In genomic region chr14:103777386-103777785, GRCm38 (mm10) we compare ENCODE assay signal across 15 mouse cellular contexts.
DNase-seq lines count a peak whose midpoint lies in the region; ATAC-seq and TF ChIP-seq lines count a peak whose summit lies in the region.
"Had no signal": no experiment of that assay in that cellular context is flagged by ENCODE, and none has a peak within 500 bp of the region (broad histone marks: within the 10 kb centered on the region; RNA-seq: fewer than 3 reads in every experiment).

No protein-coding gene starts in this region.

- peak overlapping the region; percentile 57; the same call in 1 of the 2 replicates for H3K4me2 ChIP-seq in kidney, postnatal 0 days (ENCODE audit: low read length)
- H3K4me2 ChIP-seq in kidney, embryonic 16.5 days (replicated peaks; ENCODE audit: low read depth, low read length), result no peak overlapping the region
- no peak overlapping the region for H3K4me2 ChIP-seq in forebrain, postnatal 0 days (ENCODE audit: low read depth)
- no peak overlapping the region for H3K4me2 ChIP-seq in midbrain, embryonic 12.5 days (replicated peaks)
- H3K4me2 ChIP-seq in stomach, embryonic 16.5 days (ENCODE audit: low read depth, low read length), result no peak overlapping the region

- WGBS in kidney, postnatal 0 days, result 62% methylated on average over 4 of the region's 4 CpGs
- WGBS in kidney, embryonic 16.5 days, result 64% methylated on average over 4 of the region's 4 CpGs
- WGBS in forebrain, postnatal 0 days, result 33% methylated on average over 4 of the region's 4 CpGs
- 24% methylated on average over 4 of the region's 4 CpGs for WGBS in midbrain, embryonic 12.5 days
- 63% methylated on average over 4 of the region's 4 CpGs for WGBS in stomach, embryonic 16.5 days

- H3K9me3 ChIP-seq in kidney, postnatal 0 days (replicated peaks; ENCODE audit: low read length), result no peaks in the 10 kb centered on the region
- H3K9me3 ChIP-seq in kidney, embryonic 16.5 days (ENCODE audit: low read length), result no peaks in the 10 kb centered on the region
- H3K9me3 ChIP-seq in forebrain, postnatal 0 days (ENCODE audit: low read length), result no peaks in the 10 kb centered on the region
- peaks cover 4% of the 10 kb centered on the region; the same call in 1 of the 2 replicates for H3K9me3 ChIP-seq in midbrain, embryonic 12.5 days
- no peaks in the 10 kb centered on the region for H3K9me3 ChIP-seq in stomach, embryonic 16.5 days (replicated peaks; ENCODE audit: control insufficient read depth, low read length)
- H3K9me3 ChIP-seq: embryonic facial prominence, embryonic 13.5 days; limb, embryonic 13.5 days had no signal

- no peak for ATAC-seq in kidney, postnatal 0 days (replicated peaks; ENCODE audit: low FRiP score, low read depth)
- no peak for ATAC-seq in kidney, embryonic 16.5 days (ENCODE audit: low FRiP score, low TSS enrichment)
- ATAC-seq in forebrain, postnatal 0 days, result no peak
- no peak for ATAC-seq in midbrain, embryonic 12.5 days (ENCODE audit: low FRiP score, low read depth)
- ATAC-seq in stomach, embryonic 16.5 days (ENCODE audit: insufficient read depth, low FRiP score), result no peak
- no peak for ATAC-seq in erythroid progenitor cell, adult 5-6 weeks (replicated peaks; ENCODE audit: low FRiP score, poor library complexity, severe bottlenecking)
- ATAC-seq: lung, postnatal 0 days had no signal

- H3K9ac ChIP-seq in kidney, postnatal 0 days (ENCODE audit: low read depth, low read length), result no peak overlapping the region
- no peak overlapping the region for H3K9ac ChIP-seq in kidney, embryonic 16.5 days (replicated peaks; ENCODE audit: low read length)
- H3K9ac ChIP-seq in forebrain, postnatal 0 days, result no peak overlapping the region
- H3K9ac ChIP-seq in midbrain, embryonic 12.5 days (replicated peaks), result no peak overlapping the region
- H3K9ac ChIP-seq in stomach, embryonic 16.5 days (ENCODE audit: low read length), result no peak overlapping the region
- H3K9ac ChIP-seq: limb, embryonic 13.5 days had no signal

- TF ChIP-seq CTCF in kidney, postnatal 0 days (IDR thresholded peaks at IDR 0.05; ENCODE audit: low read depth), result no peak
- TF ChIP-seq CTCF in forebrain, postnatal 0 days (IDR thresholded peaks at IDR 0.05; ENCODE audit: low read depth), result no peak

- H3K27ac ChIP-seq in kidney, postnatal 0 days, result 0 out of 2 replicates have a peak overlapping the region, but pooled peaks have one; percentile 25
- no peak overlapping the region for H3K27ac ChIP-seq in kidney, embryonic 16.5 days (ENCODE audit: low read length)
- H3K27ac ChIP-seq in forebrain, postnatal 0 days (ENCODE audit: low read depth, low read length), result peak overlapping the region; percentile 72; the same call in 1 of the 2 replicates
- peak overlapping the region; percentile 90 for H3K27ac ChIP-seq in midbrain, embryonic 12.5 days (replicated peaks)
- peak overlapping the region; percentile 84; the same call in 1 of the 2 replicates for H3K27ac ChIP-seq in stomach, embryonic 16.5 days (ENCODE audit: low read length)
- H3K27ac ChIP-seq: embryonic facial prominence, embryonic 13.5 days; limb, embryonic 13.5 days had no signal

- H3K4me1 ChIP-seq in kidney, postnatal 0 days (replicated peaks; ENCODE audit: insufficient read depth, low read length), result no peaks in the 10 kb centered on the region
- peaks cover 19% of the 10 kb centered on the region for H3K4me1 ChIP-seq in kidney, embryonic 16.5 days (ENCODE audit: insufficient read depth, low read length)
- no peaks in the 10 kb centered on the region; the same call in 1 of the 2 replicates for H3K4me1 ChIP-seq in forebrain, postnatal 0 days (ENCODE audit: insufficient read depth)
- peaks cover 27% of the 10 kb centered on the region for H3K4me1 ChIP-seq in midbrain, embryonic 12.5 days
- H3K4me1 ChIP-seq in stomach, embryonic 16.5 days (ENCODE audit: control insufficient read depth, insufficient read depth, low read length), result peaks cover 3% of the 10 kb centered on the region; the same call in 1 of the 2 replicates

- no peak overlapping the region for H3K4me3 ChIP-seq in kidney, postnatal 0 days (replicated peaks; ENCODE audit: low read depth, low read length)
- H3K4me3 ChIP-seq in kidney, embryonic 16.5 days (ENCODE audit: low read length), result no peak overlapping the region
- H3K4me3 ChIP-seq in forebrain, postnatal 0 days (ENCODE audit: low read depth, low read length), result no peak overlapping the region
- no peak overlapping the region for H3K4me3 ChIP-seq in midbrain, embryonic 12.5 days
- no peak overlapping the region for H3K4me3 ChIP-seq in stomach, embryonic 16.5 days (replicated peaks; ENCODE audit: low read length)
- H3K4me3 ChIP-seq: myocyte had no signal

- H3K27me3 ChIP-seq in kidney, postnatal 0 days (ENCODE audit: insufficient read depth, low read length), result no peaks in the 10 kb centered on the region
- no peaks in the 10 kb centered on the region for H3K27me3 ChIP-seq in kidney, embryonic 16.5 days (ENCODE audit: insufficient read depth, low read length)
- H3K27me3 ChIP-seq in forebrain, postnatal 0 days (ENCODE audit: insufficient read depth, low read length), result no peaks in the 10 kb centered on the region
- H3K27me3 ChIP-seq in midbrain, embryonic 12.5 days, result no peaks in the 10 kb centered on the region
- H3K27me3 ChIP-seq in stomach, embryonic 16.5 days (ENCODE audit: control insufficient read depth, insufficient read depth, low read length), result no peaks in the 10 kb centered on the region

- no peak for DNase-seq in kidney, postnatal 0 days (ENCODE audit: low spot score)
- no peak for DNase-seq in forebrain, postnatal 0 days
- no peak for DNase-seq in spleen, adult 12 weeks (ENCODE audit: low spot score)
- no peak for DNase-seq in adrenal gland, adult 2 months
- DNase-seq: adrenal gland, adult 8-10 months; kidney, adult 11 months; thymus, adult 2 months had no signal

- no peaks in the 10 kb centered on the region for H3K36me3 ChIP-seq in kidney, postnatal 0 days (ENCODE audit: insufficient read depth, low read length)
- no peaks in the 10 kb centered on the region for H3K36me3 ChIP-seq in kidney, embryonic 16.5 days (ENCODE audit: insufficient read depth, low read length)
- H3K36me3 ChIP-seq in forebrain, postnatal 0 days (ENCODE audit: insufficient read depth), result no peaks in the 10 kb centered on the region
- no peaks in the 10 kb centered on the region for H3K36me3 ChIP-seq in midbrain, embryonic 12.5 days
- no peaks in the 10 kb centered on the region for H3K36me3 ChIP-seq in stomach, embryonic 16.5 days (ENCODE audit: control insufficient read depth, insufficient read depth, low read length)
- H3K36me3 ChIP-seq: embryonic facial prominence, embryonic 13.5 days; limb, embryonic 13.5 days had no signal
